Mouse (Mus musculus) hindbrain, embryonic 16.5 days (tissue): ENCODE results near the gene Cenpa. TPM values are rescaled to one million over a fixed set of nuclear protein-coding genes. Genes with fewer than 3 reads are reported as not detected.

Experiments
- ATAC-seq: fragments of 200-750 bp; cut with Nextera tagmentation; 2 replicates; pipeline ENCODE4 v1.8.0; 2017; ENCODE audit warnings: moderate TSS enrichment, moderate library complexity
- H3K27ac ChIP-seq: fragments of 300-500 bp; sonication (generic); 2 replicates; pipeline ENCODE4 v1.5.1; 2014; ENCODE audit warnings: low read depth, mild to moderate bottlenecking, control low read depth, low read length, moderate library complexity
- H3K27me3 ChIP-seq: fragments of 300-500 bp; sonication (generic); replicated peaks from 2 replicates; pipeline ENCODE4 v1.6.1; 2014; ENCODE audit warnings: low read length; ENCODE audit not compliant: control insufficient read depth, insufficient read depth
- H3K36me3 ChIP-seq: fragments of 300-500 bp; sonication (generic); 2 replicates; pipeline ENCODE4 v1.6.1; 2014; ENCODE audit warnings: mild to moderate bottlenecking, low read length, moderate library complexity, mixed read lengths; ENCODE audit not compliant: control insufficient read depth, insufficient read depth
- H3K4me1 ChIP-seq: fragments of 300-500 bp; sonication (generic); 2 replicates; pipeline ENCODE4 v1.6.1; 2014; ENCODE audit warnings: low read depth, low read length; ENCODE audit not compliant: control insufficient read depth, insufficient read depth
- H3K4me2 ChIP-seq: fragments of 300-500 bp; sonication (generic); 2 replicates; pipeline ENCODE4 v1.6.1; 2014; ENCODE audit warnings: mild to moderate bottlenecking, low read length, control low read depth, moderate library complexity
- H3K4me3 ChIP-seq: fragments of 300-500 bp; sonication (generic); 2 replicates; pipeline ENCODE4 v1.5.1; 2014; ENCODE audit warnings: mild to moderate bottlenecking, low read length, control low read depth, moderate library complexity
- H3K9ac ChIP-seq: fragments of 300-500 bp; sonication (generic); 2 replicates; pipeline ENCODE4 v1.6.1; 2014; ENCODE audit warnings: low read depth, mild to moderate bottlenecking, control low read depth, low read length, moderate library complexity
- H3K9me3 ChIP-seq: fragments of 300-500 bp; sonication (generic); 2 replicates; pipeline ENCODE4 v1.6.1; 2014; ENCODE audit warnings: mild to moderate bottlenecking, low read length, moderate library complexity; ENCODE audit not compliant: control insufficient read depth
- WGBS: fragments of 180-500 bp; shearing (Covaris S2); extraction: QIAGEN DNeasy Blood & Tissue Kit; methylation state at CpG from one replicate; pipeline ENCODE4 v1.1.7; 2014; 5-methylcytosine and 5-hydroxymethylcytosine counted together
- polyA plus RNA-seq: library from polyadenylated mRNA; unstranded; fragments of >200 nt; fragmentation: Nextera tagmentation; extraction: Ambion mirVana; gene quantifications from 2 replicates; pipeline ENCODE4 v1.2.1, GENCODE M21; 2015

Gene Cenpa
- polyA plus RNA-seq, 1 experiment from 2014 or later = 42.7 TPM

- Histone ChIP-seq H3K4me3 (peak within 1 kb of the TSS; percentile 73), H3K36me3 (no peaks in the 10 kb centered on the region), H3K4me2 (peak within 1 kb of the TSS; percentile 59), H3K4me1 (peaks cover 4% of the 10 kb centered on the region), H3K27ac (peak within 1 kb of the TSS; percentile 96), H3K9ac (peak within 1 kb of the TSS; percentile 95), H3K27me3 (no peaks in the 10 kb centered on the region), H3K9me3 (no peaks in the 10 kb centered on the region)
- peak; percentile 89 for ATAC-seq
- under 1% methylated on average over 59 of the region's 71 CpGs for WGBS
Measured at GRCm38 (mm10) chr5:30711147-30712001, 44.8 kb downstream of the Cenpa start, which contains the start of gene Dpysl5. Dpysl5 (plus strand) TSS chr5:30711564.

GRCm38 (mm10) chr5:30712002-30712390, 45.4 kb downstream of the Cenpa start:
- Histone ChIP-seq H3K36me3 (no peaks in the 10 kb centered on the region), H3K4me1 (peaks cover 4% of the 10 kb centered on the region), H3K27ac (peak overlapping the region; percentile 96), H3K27me3 (no peaks in the 10 kb centered on the region), H3K4me3 (peak overlapping the region; percentile 73), H3K4me2 (peak overlapping the region; percentile 59), H3K9ac (peak overlapping the region; percentile 95), H3K9me3 (no peaks in the 10 kb centered on the region)
- no peak; the same call in 1 of the 2 replicates for ATAC-seq
- WGBS = 0% methylated on average over 14 of the region's 14 CpGs

- peak overlapping the region; percentile 59 for H3K4me2 ChIP-seq
- peaks cover 4% of the 10 kb centered on the region for H3K4me1 ChIP-seq
- no peaks in the 10 kb centered on the region for H3K9me3 ChIP-seq
- peak overlapping the region; percentile 73 for H3K4me3 ChIP-seq
- peak; percentile 82 for ATAC-seq
- peak overlapping the region; percentile 96 for H3K27ac ChIP-seq
- H3K9ac ChIP-seq = peak overlapping the region; percentile 95
- no peaks in the 10 kb centered on the region for H3K27me3 ChIP-seq
- under 1% methylated on average over 43 of the region's 43 CpGs for WGBS
- H3K36me3 ChIP-seq = no peaks in the 10 kb centered on the region
Measured at GRCm38 (mm10) chr5:30712441-30713298, 46.1 kb downstream of the Cenpa start.

GRCm38 (mm10) chr5:30713299-30713675, 46.7 kb downstream of the Cenpa start:
- Histone ChIP-seq H3K4me1 (peaks cover 5% of the 10 kb centered on the region), H3K27me3 (no peaks in the 10 kb centered on the region), H3K9me3 (no peaks in the 10 kb centered on the region), H3K4me3 (peak overlapping the region; percentile 73), H3K4me2 (peak overlapping the region; percentile 59), H3K9ac (peak overlapping the region; percentile 95), H3K27ac (peak overlapping the region; percentile 96), H3K36me3 (no peaks in the 10 kb centered on the region)
- whole genome bisulfite sequencing = 0% methylated on average over 20 of the region's 20 CpGs
- ATAC-seq = peak; percentile 11; the same call in 1 of the 2 replicates

GRCm38 (mm10) chr5:30713691-30714090, 47.1 kb downstream of the Cenpa start:
- Histone ChIP-seq H3K4me2 (peak overlapping the region; percentile 59), H3K27ac (peak overlapping the region; percentile 96), H3K36me3 (no peaks in the 10 kb centered on the region), H3K27me3 (no peaks in the 10 kb centered on the region), H3K9me3 (no peaks in the 10 kb centered on the region), H3K9ac (peak overlapping the region; percentile 95), H3K4me3 (peak overlapping the region; percentile 73), H3K4me1 (peaks cover 8% of the 10 kb centered on the region)
- ATAC-seq = no peak
- 6% methylated on average over 11 of the region's 11 CpGs for WGBS

GRCm38 (mm10) chr5:30716311-30716710, 49.7 kb downstream of the Cenpa start:
- Histone ChIP-seq H3K36me3 (0 out of 2 replicates have a peak, but pooled peaks cover 3% of the 10 kb centered on the region), H3K27ac (no peak overlapping the region), H3K9ac (no peak overlapping the region), H3K4me1 (peaks cover 4% of the 10 kb centered on the region), H3K9me3 (no peaks in the 10 kb centered on the region), H3K4me2 (no peak overlapping the region), H3K4me3 (no peak overlapping the region), H3K27me3 (no peaks in the 10 kb centered on the region)
- no peak for ATAC-seq
- 90% methylated on average over 2 of the region's 2 CpGs for WGBS

GRCm38 (mm10) chr5:30717506-30717905, 50.9 kb downstream of the Cenpa start:
- Histone ChIP-seq H3K9me3 (no peaks in the 10 kb centered on the region), H3K27me3 (no peaks in the 10 kb centered on the region), H3K9ac (no peak overlapping the region), H3K36me3 (peaks cover 6% of the 10 kb centered on the region; the same call in 1 of the 2 replicates), H3K4me1 (peaks cover 4% of the 10 kb centered on the region), H3K27ac (no peak overlapping the region), H3K4me3 (no peak overlapping the region), H3K4me2 (no peak overlapping the region)
- 75% methylated on average over 4 of the region's 4 CpGs for WGBS
- ATAC-seq = no peak

GRCm38 (mm10) chr5:30717991-30718703, 51.6 kb downstream of the Cenpa start:
- 28% methylated on average over 10 of the region's 10 CpGs for WGBS
- ATAC-seq = peak; percentile 6; the same call in 1 of the 2 replicates
- Histone ChIP-seq H3K27me3 (no peaks in the 10 kb centered on the region), H3K9ac (no peak overlapping the region), H3K36me3 (peaks cover 6% of the 10 kb centered on the region; the same call in 1 of the 2 replicates), H3K4me1 (peaks cover 4% of the 10 kb centered on the region), H3K4me3 (no peak overlapping the region), H3K27ac (0 out of 2 replicates have a peak overlapping the region, but pooled peaks have one; percentile 10), H3K9me3 (no peaks in the 10 kb centered on the region), H3K4me2 (0 out of 2 replicates have a peak overlapping the region, but pooled peaks have one; percentile 8)
